Mouse (Mus musculus): ENCODE measurements around the gene Hoxd3. TPM values are rescaled to one million over a fixed set of nuclear protein-coding genes. Genes with fewer than 3 reads are reported as not detected.
A peak's percentile ranks its signal among the peaks of the same experiment; 100 is the strongest.

Gene Hoxd3
- polyA plus RNA-seq, 1 experiment from 2014 or later: not detected

- DNase-seq (no peak), ATAC-seq (ENCODE audit: low FRiP score, low TSS enrichment) (no peak)
- Histone ChIP-seq H3K36me3 (ENCODE audit: control insufficient read depth, insufficient read depth, low read length) (no peaks in the 10 kb centered on the region), H3K27ac (replicated peaks; ENCODE audit: low read depth, low read length) (no peak overlapping the region), H3K9me3 (ENCODE audit: control insufficient read depth, low read length) (no peaks in the 10 kb centered on the region; the same call in 1 of the 2 replicates), H3K4me2 (ENCODE audit: low read length) (no peak overlapping the region), H3K4me3 (replicated peaks; ENCODE audit: low read depth, low read length) (no peak overlapping the region), H3K9ac (replicated peaks; ENCODE audit: low read length) (no peak overlapping the region), H3K4me1 (ENCODE audit: control insufficient read depth, insufficient read depth, low read length) (no peaks in the 10 kb centered on the region), H3K27me3 (ENCODE audit: control insufficient read depth, insufficient read depth, low read length) (peaks cover 95% of the 10 kb centered on the region)
- WGBS: 1% methylated on average over 24 of the region's 24 CpGs
These were observed 22.0 kb upstream of the Hoxd3 start for GRCm38 (mm10) chr2:74689574-74690337.

GRCm38 (mm10) chr2:74690338-74690716, 21.4 kb upstream of the Hoxd3 start:
- H3K36me3 ChIP-seq (ENCODE audit: control insufficient read depth, insufficient read depth, low read length): no peaks in the 10 kb centered on the region
- no peaks in the 10 kb centered on the region; the same call in 1 of the 2 replicates for H3K9me3 ChIP-seq (ENCODE audit: control insufficient read depth, low read length)
- H3K9ac ChIP-seq (replicated peaks; ENCODE audit: low read length): no peak overlapping the region
- H3K4me3 ChIP-seq (replicated peaks; ENCODE audit: low read depth, low read length): no peak overlapping the region
- 8% methylated on average over 8 of the region's 8 CpGs for WGBS
- ATAC-seq (ENCODE audit: low FRiP score, low TSS enrichment): no peak
- no peak overlapping the region for H3K4me2 ChIP-seq (ENCODE audit: low read length)
- DNase-seq: no peak
- no peaks in the 10 kb centered on the region for H3K4me1 ChIP-seq (ENCODE audit: control insufficient read depth, insufficient read depth, low read length)
- H3K27ac ChIP-seq (replicated peaks; ENCODE audit: low read depth, low read length): no peak overlapping the region
- H3K27me3 ChIP-seq (ENCODE audit: control insufficient read depth, insufficient read depth, low read length): peaks cover 95% of the 10 kb centered on the region

GRCm38 (mm10) chr2:74691022-74691951, 20.4 kb upstream of the Hoxd3 start, which contains the start of gene Hoxd10:
Hoxd10 (plus strand) TSS chr2:74691924.
- ATAC-seq (ENCODE audit: low FRiP score, low TSS enrichment) (peak; percentile 27; the same call in 1 of the 2 replicates), DNase-seq (no peak)
- no peak within 1 kb of the TSS for H3K4me2 ChIP-seq (ENCODE audit: low read length)

GRCm38 (mm10) chr2:74691995-74692807, 19.5 kb upstream of the Hoxd3 start:
- Histone ChIP-seq H3K4me1 (ENCODE audit: control insufficient read depth, insufficient read depth, low read length) (no peaks in the 10 kb centered on the region), H3K4me3 (replicated peaks; ENCODE audit: low read depth, low read length) (no peak overlapping the region), H3K9me3 (ENCODE audit: control insufficient read depth, low read length) (no peaks in the 10 kb centered on the region; the same call in 1 of the 2 replicates), H3K27me3 (ENCODE audit: control insufficient read depth, insufficient read depth, low read length) (peaks cover 96% of the 10 kb centered on the region), H3K27ac (replicated peaks; ENCODE audit: low read depth, low read length) (no peak overlapping the region), H3K4me2 (ENCODE audit: low read length) (no peak overlapping the region), H3K9ac (replicated peaks; ENCODE audit: low read length) (no peak overlapping the region), H3K36me3 (ENCODE audit: control insufficient read depth, insufficient read depth, low read length) (no peaks in the 10 kb centered on the region)
- no peak for DNase-seq
- 4% methylated on average over 35 of the region's 35 CpGs for WGBS
- ATAC-seq (ENCODE audit: low FRiP score, low TSS enrichment): no peak

More at GRCm38 (mm10) chr2:74691022-74691951, 20.4 kb upstream of the Hoxd3 start, which contains the start of gene Hoxd10:
- H3K9ac ChIP-seq (replicated peaks; ENCODE audit: low read length): no peak within 1 kb of the TSS
- no peak within 1 kb of the TSS for H3K27ac ChIP-seq (replicated peaks; ENCODE audit: low read depth, low read length)
- H3K27me3 ChIP-seq (ENCODE audit: control insufficient read depth, insufficient read depth, low read length): peaks cover 96% of the 10 kb centered on the region
- no peaks in the 10 kb centered on the region for H3K4me1 ChIP-seq (ENCODE audit: control insufficient read depth, insufficient read depth, low read length)
- H3K36me3 ChIP-seq (ENCODE audit: control insufficient read depth, insufficient read depth, low read length): no peaks in the 10 kb centered on the region
- 1% methylated on average over 56 of the region's 56 CpGs for whole genome bisulfite sequencing
- no peak within 1 kb of the TSS for H3K4me3 ChIP-seq (replicated peaks; ENCODE audit: low read depth, low read length)
- no peaks in the 10 kb centered on the region; the same call in 1 of the 2 replicates for H3K9me3 ChIP-seq (ENCODE audit: control insufficient read depth, low read length)

GRCm38 (mm10) chr2:74692808-74693431, 18.8 kb upstream of the Hoxd3 start:
- Histone ChIP-seq H3K27ac (replicated peaks; ENCODE audit: low read depth, low read length) (no peak overlapping the region), H3K9ac (replicated peaks; ENCODE audit: low read length) (no peak overlapping the region), H3K4me3 (replicated peaks; ENCODE audit: low read depth, low read length) (no peak overlapping the region), H3K4me2 (ENCODE audit: low read length) (no peak overlapping the region), H3K4me1 (ENCODE audit: control insufficient read depth, insufficient read depth, low read length) (no peaks in the 10 kb centered on the region), H3K27me3 (ENCODE audit: control insufficient read depth, insufficient read depth, low read length) (peaks cover 96% of the 10 kb centered on the region), H3K9me3 (ENCODE audit: control insufficient read depth, low read length) (no peaks in the 10 kb centered on the region; the same call in 1 of the 2 replicates), H3K36me3 (ENCODE audit: control insufficient read depth, insufficient read depth, low read length) (no peaks in the 10 kb centered on the region)
- no peak for ATAC-seq (ENCODE audit: low FRiP score, low TSS enrichment)
- WGBS: under 1% methylated on average over 20 of the region's 20 CpGs
- no peak for DNase-seq

- no peak overlapping the region for H3K4me2 ChIP-seq (ENCODE audit: low read length)
These were observed 18.3 kb upstream of the Hoxd3 start for GRCm38 (mm10) chr2:74693432-74693827.

GRCm38 (mm10) chr2:74694066-74694465, 17.7 kb upstream of the Hoxd3 start:
- DNase-seq (no peak), ATAC-seq (ENCODE audit: low FRiP score, low TSS enrichment) (no peak)
- Histone ChIP-seq H3K27me3 (ENCODE audit: control insufficient read depth, insufficient read depth, low read length) (peaks cover 96% of the 10 kb centered on the region), H3K27ac (replicated peaks; ENCODE audit: low read depth, low read length) (no peak overlapping the region), H3K4me2 (ENCODE audit: low read length) (no peak overlapping the region), H3K9me3 (ENCODE audit: control insufficient read depth, low read length) (no peaks in the 10 kb centered on the region; the same call in 1 of the 2 replicates), H3K36me3 (ENCODE audit: control insufficient read depth, insufficient read depth, low read length) (no peaks in the 10 kb centered on the region), H3K4me1 (ENCODE audit: control insufficient read depth, insufficient read depth, low read length) (no peaks in the 10 kb centered on the region), H3K4me3 (replicated peaks; ENCODE audit: low read depth, low read length) (no peak overlapping the region), H3K9ac (replicated peaks; ENCODE audit: low read length) (no peak overlapping the region)
- WGBS: 2% methylated on average over 16 of the region's 16 CpGs

More at GRCm38 (mm10) chr2:74693432-74693827, 18.3 kb upstream of the Hoxd3 start:
- no peak overlapping the region for H3K4me3 ChIP-seq (replicated peaks; ENCODE audit: low read depth, low read length)
- ATAC-seq (ENCODE audit: low FRiP score, low TSS enrichment) (no peak), DNase-seq (no peak)
- H3K36me3 ChIP-seq (ENCODE audit: control insufficient read depth, insufficient read depth, low read length): no peaks in the 10 kb centered on the region
- H3K27me3 ChIP-seq (ENCODE audit: control insufficient read depth, insufficient read depth, low read length): peaks cover 96% of the 10 kb centered on the region
- H3K9me3 ChIP-seq (ENCODE audit: control insufficient read depth, low read length): no peaks in the 10 kb centered on the region; the same call in 1 of the 2 replicates
- H3K4me1 ChIP-seq (ENCODE audit: control insufficient read depth, insufficient read depth, low read length): no peaks in the 10 kb centered on the region
- H3K27ac ChIP-seq (replicated peaks; ENCODE audit: low read depth, low read length): no peak overlapping the region
- 8% methylated on average over 4 of the region's 4 CpGs for WGBS
- no peak overlapping the region for H3K9ac ChIP-seq (replicated peaks; ENCODE audit: low read length)

Data from midbrain, embryonic 14.5 days (tissue).